In genomic region chr1:90526311-90526710, GRCm38 (mm10) we compare ENCODE assay signal across 17 mouse cellular contexts.
"Had no signal": no experiment of that assay in that cellular context is flagged by ENCODE, and none has a peak within 500 bp of the region (broad histone marks: within the 10 kb centered on the region; RNA-seq: fewer than 3 reads in every experiment).

No protein-coding gene starts in this region.

- H3K27ac ChIP-seq: kidney, embryonic 15.5 days; left cerebral cortex, adult 2 months; liver, embryonic 13.5 days; midbrain, embryonic 12.5 days; midbrain, embryonic 15.5 days; stomach, embryonic 15.5 days had no signal

- H3K4me1 ChIP-seq: liver, embryonic 13.5 days; megakaryocyte, embryonic 14.5 days; midbrain, embryonic 15.5 days had no signal

- H3K4me3 ChIP-seq: kidney, embryonic 15.5 days; left cerebral cortex, adult 2 months; liver, embryonic 13.5 days; megakaryocyte, embryonic 14.5 days; midbrain, embryonic 12.5 days; midbrain, embryonic 15.5 days; stomach, embryonic 15.5 days had no signal

- H3K9ac ChIP-seq: kidney, embryonic 15.5 days; liver, embryonic 13.5 days; midbrain, embryonic 12.5 days; midbrain, embryonic 15.5 days; stomach, embryonic 15.5 days had no signal

- H3K36me3 ChIP-seq: kidney, embryonic 15.5 days; liver, embryonic 13.5 days; midbrain, embryonic 12.5 days; midbrain, embryonic 15.5 days; stomach, embryonic 15.5 days had no signal

- H3K9me3 ChIP-seq: kidney, embryonic 15.5 days; liver, embryonic 13.5 days; midbrain, embryonic 12.5 days; midbrain, embryonic 15.5 days; stomach, embryonic 15.5 days had no signal

- DNase-seq: kidney, adult 2 months; kidney, postnatal 10 days; kidney, postnatal 36 days; layer of hippocampus, postnatal 36 days; liver, embryonic 13.5 days; lung, adult 2 months; thymus, adult 2 months; thymus, postnatal 14 days; thymus, postnatal 4 days had no signal

- ATAC-seq: intestine, embryonic 16.5 days; lung, postnatal 0 days; midbrain, embryonic 15.5 days had no signal

- H3K4me2 ChIP-seq: kidney, embryonic 15.5 days; liver, embryonic 13.5 days; midbrain, embryonic 12.5 days; midbrain, embryonic 15.5 days; stomach, embryonic 15.5 days had no signal

- H3K27me3 ChIP-seq: kidney, embryonic 15.5 days; liver, embryonic 13.5 days; megakaryocyte, embryonic 14.5 days; midbrain, embryonic 12.5 days; midbrain, embryonic 15.5 days; stomach, embryonic 15.5 days had no signal
